Mouse (Mus musculus) lung, embryonic 16.5 days (tissue): ENCODE data around the gene Rsg1. TPM values are rescaled to one million over a fixed set of nuclear protein-coding genes. Genes with fewer than 3 reads are reported as not detected.

Experiments
- ATAC-seq: fragments of 200-750 bp; cut with Nextera tagmentation; 2 replicates; pipeline ENCODE4 v1.8.0; 2017; ENCODE audit warnings: low read depth, mild to moderate bottlenecking, moderate library complexity
- H3K27ac ChIP-seq: fragments of 300-500 bp; sonication (generic); 2 replicates; pipeline ENCODE4 v1.5.1; 2014; ENCODE audit warnings: mild to moderate bottlenecking, control low read depth, low read length
- H3K27me3 ChIP-seq: fragments of 300-500 bp; sonication (generic); 2 replicates; pipeline ENCODE4 v1.6.1; 2014; ENCODE audit warnings: low read depth, low read length, mixed read lengths; ENCODE audit not compliant: control insufficient read depth, insufficient read depth
- H3K36me3 ChIP-seq: fragments of 300-500 bp; sonication (generic); 2 replicates; pipeline ENCODE4 v1.6.1; 2014; ENCODE audit warnings: low read length; ENCODE audit not compliant: control insufficient read depth, insufficient read depth
- H3K4me1 ChIP-seq: fragments of 300-500 bp; sonication (generic); replicated peaks from 2 replicates; pipeline ENCODE4 v1.6.1; 2014; ENCODE audit warnings: low read length, mixed read lengths; ENCODE audit not compliant: control insufficient read depth, insufficient read depth
- H3K4me2 ChIP-seq: fragments of 300-500 bp; sonication (generic); 2 replicates; pipeline ENCODE4 v1.6.1; 2014; ENCODE audit warnings: low read depth, low read length, control low read depth
- H3K4me3 ChIP-seq: fragments of 300-500 bp; sonication (generic); 2 replicates; pipeline ENCODE4 v1.5.1; 2014; ENCODE audit warnings: mild to moderate bottlenecking, low read length, control low read depth
- H3K9ac ChIP-seq: fragments of 300-500 bp; sonication (generic); 2 replicates; pipeline ENCODE4 v1.6.1; 2014; ENCODE audit warnings: low read length, control low read depth
- H3K9me3 ChIP-seq: fragments of 300-500 bp; sonication (generic); 2 replicates; pipeline ENCODE4 v1.6.1; 2016; ENCODE audit warnings: low read length; ENCODE audit not compliant: control insufficient read depth
- WGBS: fragments of 180-500 bp; shearing (Covaris S2); extraction: QIAGEN DNeasy Blood & Tissue Kit; methylation state at CpG from one replicate; pipeline ENCODE4 v1.1.7; 2014; 5-methylcytosine and 5-hydroxymethylcytosine counted together
- polyA plus RNA-seq: library from polyadenylated mRNA; unstranded; fragments of >200 nt; fragmentation: Nextera tagmentation; extraction: Ambion mirVana; gene quantifications from 2 replicates; pipeline ENCODE4 v1.2.1, GENCODE M21; 2015

The Rsg1 gene
- polyA plus RNA-seq, 1 experiment from 2014 or later = 7.0 TPM

DNA sequence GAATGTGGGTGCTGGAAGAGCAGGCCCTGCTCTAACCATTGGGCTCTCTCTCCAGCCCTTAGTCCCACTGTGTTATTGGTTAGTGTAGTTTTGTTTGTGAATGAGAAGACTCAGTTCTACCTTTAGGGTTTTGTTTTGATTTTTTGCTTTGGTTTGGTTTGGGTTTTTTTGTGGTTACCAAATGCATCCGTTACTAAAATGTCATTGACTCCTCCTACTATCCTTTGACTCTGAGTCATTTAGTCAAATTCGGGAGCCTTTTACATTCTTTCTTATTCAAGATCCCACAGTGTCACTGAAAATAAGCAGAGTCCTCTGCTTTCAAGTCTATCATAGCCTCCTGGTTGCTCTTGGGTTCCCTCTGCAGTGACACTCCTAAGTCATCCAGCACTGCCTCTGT lies 29.8 kb upstream of the Rsg1 start:
- no peak overlapping the region for H3K9ac ChIP-seq
- H3K4me2 ChIP-seq = no peak overlapping the region
- H3K27me3 ChIP-seq = no peaks in the 10 kb centered on the region
- H3K27ac ChIP-seq = no peak overlapping the region
- 91% methylated on average over 2 of the region's 2 CpGs for WGBS
- ATAC-seq = no peak
- H3K9me3 ChIP-seq = no peaks in the 10 kb centered on the region
- 0 out of 2 replicates have a peak, but pooled peaks cover 2% of the 10 kb centered on the region for H3K4me1 ChIP-seq
- H3K4me3 ChIP-seq = no peak overlapping the region
- peaks cover 16% of the 10 kb centered on the region for H3K36me3 ChIP-seq

- no peak for ATAC-seq
- no peak overlapping the region for H3K4me3 ChIP-seq
- peaks cover 16% of the 10 kb centered on the region for H3K36me3 ChIP-seq
- H3K27me3 ChIP-seq = no peaks in the 10 kb centered on the region
- no peak overlapping the region for H3K4me2 ChIP-seq
- H3K4me1 ChIP-seq = 0 out of 2 replicates have a peak, but pooled peaks cover 2% of the 10 kb centered on the region
- H3K27ac ChIP-seq = no peak overlapping the region
- H3K9me3 ChIP-seq = no peaks in the 10 kb centered on the region
- 94% methylated on average over 4 of the region's 4 CpGs for WGBS
- no peak overlapping the region for H3K9ac ChIP-seq
These were observed 29.3 kb upstream of the Rsg1 start for GRCm38 (mm10) chr4:141184426-141184825.

DNA sequence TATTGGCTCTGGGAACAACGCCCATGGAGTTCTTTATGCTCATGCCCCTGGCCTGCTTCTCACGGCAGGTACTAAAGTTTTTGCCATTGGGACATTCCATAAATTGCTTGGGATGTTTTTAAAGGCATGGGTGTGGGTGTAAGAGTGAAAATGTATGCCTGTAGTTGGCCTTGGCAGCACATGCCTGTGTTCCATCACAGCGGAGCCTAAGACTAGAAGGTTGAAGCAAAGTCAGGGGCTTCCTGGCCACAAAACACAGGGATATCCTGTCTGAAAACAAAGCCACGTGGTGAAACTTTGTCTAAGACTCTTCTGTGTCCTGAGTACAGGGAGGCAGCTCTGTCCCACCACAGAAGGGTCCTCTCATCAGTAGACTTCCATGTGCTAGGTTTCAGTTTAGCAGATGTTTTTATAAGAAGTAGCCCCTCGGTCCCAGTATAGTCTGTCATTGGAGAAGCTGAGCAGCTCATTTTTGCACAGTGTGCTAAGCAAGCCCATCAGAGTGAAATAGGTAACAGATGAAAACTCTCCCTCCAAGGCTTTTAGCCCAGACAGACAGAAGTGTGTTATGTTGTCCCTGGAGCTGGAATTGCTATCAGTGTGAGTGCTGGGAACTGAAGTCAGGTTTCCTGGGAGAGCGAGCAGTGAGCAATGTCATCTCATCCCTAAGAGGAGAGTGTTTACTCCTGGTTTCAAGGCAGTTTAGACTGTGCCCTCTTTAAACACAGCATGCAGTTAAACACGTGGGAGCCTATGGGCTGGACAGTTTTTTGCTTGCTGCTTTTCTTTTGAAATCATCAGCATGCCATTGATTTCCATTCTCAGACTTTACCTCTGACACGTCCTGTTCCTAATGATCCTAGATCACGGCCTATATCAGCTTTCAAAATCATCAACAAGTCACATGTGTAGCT lies 26.6 kb upstream of the Rsg1 start:
- H3K36me3 ChIP-seq = peaks cover 5% of the 10 kb centered on the region; the same call in 1 of the 2 replicates

GRCm38 (mm10) chr4:141191294-141191693 lies 22.5 kb upstream of the Rsg1 start:
- Histone ChIP-seq H3K4me2 (no peak overlapping the region), H3K27me3 (no peaks in the 10 kb centered on the region), H3K4me3 (no peak overlapping the region), H3K36me3 (peaks cover 9% of the 10 kb centered on the region), H3K4me1 (0 out of 2 replicates have a peak, but pooled peaks cover 2% of the 10 kb centered on the region), H3K9ac (no peak overlapping the region), H3K9me3 (no peaks in the 10 kb centered on the region), H3K27ac (no peak overlapping the region)
- WGBS = 67% methylated on average over 7 of the region's 7 CpGs
- no peak for ATAC-seq

More for the DNA sequence above, 26.6 kb upstream of the Rsg1 start:
- no peak for ATAC-seq
- 0 out of 2 replicates have a peak, but pooled peaks cover 2% of the 10 kb centered on the region for H3K4me1 ChIP-seq
- H3K27me3 ChIP-seq = no peaks in the 10 kb centered on the region
- H3K9ac ChIP-seq = no peak overlapping the region
- H3K4me2 ChIP-seq = no peak overlapping the region
- 62% methylated on average over 9 of the region's 9 CpGs for WGBS
- no peak overlapping the region for H3K27ac ChIP-seq
- no peak overlapping the region for H3K4me3 ChIP-seq
- H3K9me3 ChIP-seq = no peaks in the 10 kb centered on the region

DNA sequence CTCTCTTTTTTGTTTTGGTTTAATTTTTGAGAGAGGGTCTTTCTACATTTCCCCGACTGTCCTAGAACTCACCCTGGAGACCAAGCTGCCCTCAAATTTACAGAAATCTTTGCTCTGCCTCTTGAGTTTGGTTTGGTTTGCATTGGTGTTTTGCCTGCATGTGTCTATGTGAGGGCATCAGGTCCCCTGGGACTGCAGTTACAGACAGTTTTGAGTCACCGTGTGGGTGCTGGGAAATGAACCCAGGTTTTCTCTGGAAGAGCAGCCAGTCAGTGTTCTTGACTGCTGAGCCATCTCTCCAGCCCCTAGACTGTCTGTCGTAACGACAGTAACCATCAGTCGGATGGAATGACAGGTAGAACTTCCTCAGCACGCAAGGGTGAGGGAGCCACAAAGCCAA lies 19.2 kb upstream of the Rsg1 start:
- 0 out of 2 replicates have a peak, but pooled peaks cover 2% of the 10 kb centered on the region for H3K9me3 ChIP-seq
- ATAC-seq = no peak
- no peaks in the 10 kb centered on the region for H3K4me1 ChIP-seq
- H3K9ac ChIP-seq = no peak overlapping the region
- H3K27me3 ChIP-seq = no peaks in the 10 kb centered on the region
- WGBS = 91% methylated on average over 6 of the region's 6 CpGs
- H3K4me2 ChIP-seq = no peak overlapping the region
- H3K4me3 ChIP-seq = no peak overlapping the region
- no peak overlapping the region for H3K27ac ChIP-seq
- peaks cover 33% of the 10 kb centered on the region for H3K36me3 ChIP-seq

DNA sequence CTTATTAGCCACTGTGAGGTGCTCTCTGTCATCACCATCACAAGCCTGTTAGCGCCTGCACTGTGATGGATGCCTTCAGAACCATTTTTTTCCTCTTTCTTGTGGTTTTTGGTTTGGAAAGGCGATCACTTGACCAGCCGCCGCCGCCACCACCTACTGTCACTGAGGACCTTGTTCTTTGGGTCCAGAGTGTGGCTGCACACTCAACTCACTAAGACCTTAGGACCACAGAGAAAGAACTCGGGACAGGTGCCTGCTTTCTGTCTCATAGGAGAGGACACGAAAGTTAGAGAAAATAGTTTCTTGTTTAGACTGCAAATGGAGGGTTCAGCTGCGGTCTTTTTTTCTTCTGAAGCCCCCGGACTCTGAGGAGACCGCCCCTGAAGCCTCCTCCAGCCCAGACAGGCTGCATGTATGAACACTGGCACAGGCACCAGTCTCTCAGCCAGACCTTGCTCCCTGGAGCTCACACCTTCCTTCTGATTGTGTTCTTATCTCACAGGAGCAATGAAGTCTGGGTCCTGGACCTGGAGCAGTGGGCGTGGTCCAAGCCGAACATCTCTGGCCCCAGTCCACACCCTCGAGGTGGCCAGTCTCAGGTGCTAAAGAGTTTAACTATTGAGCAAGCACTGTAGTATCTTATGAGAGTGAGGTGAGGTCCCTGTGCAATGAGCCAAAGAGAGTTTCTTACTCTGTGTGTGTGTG lies 16.6 kb upstream of the Rsg1 start:
- Histone ChIP-seq H3K27ac (no peak overlapping the region), H3K4me2 (no peak overlapping the region), H3K9me3 (0 out of 2 replicates have a peak, but pooled peaks cover 2% of the 10 kb centered on the region), H3K4me3 (no peak overlapping the region), H3K4me1 (no peaks in the 10 kb centered on the region), H3K27me3 (no peaks in the 10 kb centered on the region), H3K9ac (no peak overlapping the region), H3K36me3 (peaks cover 42% of the 10 kb centered on the region)
- ATAC-seq = no peak
- 94% methylated on average over 13 of the region's 13 CpGs for WGBS

- Histone ChIP-seq H3K9ac (no peak overlapping the region), H3K4me3 (no peak overlapping the region), H3K9me3 (0 out of 2 replicates have a peak, but pooled peaks cover 2% of the 10 kb centered on the region), H3K4me2 (no peak overlapping the region), H3K36me3 (peaks cover 47% of the 10 kb centered on the region), H3K27me3 (no peaks in the 10 kb centered on the region), H3K27ac (no peak overlapping the region), H3K4me1 (no peaks in the 10 kb centered on the region)
- WGBS = 96% methylated on average over 13 of the region's 13 CpGs
- no peak for ATAC-seq
These were observed 16.1 kb upstream of the Rsg1 start for GRCm38 (mm10) chr4:141197686-141198035.

DNA sequence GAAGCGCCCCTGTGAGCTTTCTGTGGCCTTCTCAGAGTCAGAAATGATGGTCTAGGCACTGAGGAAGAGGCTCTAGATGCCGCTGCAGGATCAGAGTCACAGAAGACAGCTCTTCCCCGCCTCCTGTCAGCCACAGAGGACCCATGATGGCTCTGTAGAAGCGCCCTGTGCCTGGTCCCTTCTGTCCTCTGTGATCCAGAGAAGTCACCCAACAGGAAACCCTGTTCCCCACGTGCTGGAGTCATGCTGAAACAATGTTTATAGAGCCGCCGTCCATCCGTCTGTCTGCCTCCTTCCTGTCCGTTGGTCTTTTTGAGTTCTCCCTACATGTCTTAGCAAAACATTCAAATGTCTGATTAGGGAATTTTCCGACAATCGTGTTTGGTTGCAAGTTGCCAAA lies 12.8 kb upstream of the Rsg1 start:
- Histone ChIP-seq H3K4me3 (no peak overlapping the region), H3K4me2 (no peak overlapping the region), H3K9ac (no peak overlapping the region), H3K9me3 (0 out of 2 replicates have a peak, but pooled peaks cover 2% of the 10 kb centered on the region), H3K27me3 (no peaks in the 10 kb centered on the region), H3K4me1 (no peaks in the 10 kb centered on the region), H3K36me3 (peaks cover 40% of the 10 kb centered on the region), H3K27ac (no peak overlapping the region)
- WGBS = 54% methylated on average over 11 of the region's 11 CpGs
- no peak for ATAC-seq

- Histone ChIP-seq H3K4me1 (no peaks in the 10 kb centered on the region), H3K9ac (no peak overlapping the region), H3K4me3 (no peak overlapping the region), H3K27me3 (no peaks in the 10 kb centered on the region), H3K9me3 (0 out of 2 replicates have a peak, but pooled peaks cover 2% of the 10 kb centered on the region), H3K36me3 (peaks cover 30% of the 10 kb centered on the region), H3K27ac (no peak overlapping the region), H3K4me2 (no peak overlapping the region)
- WGBS = 80% methylated on average over 6 of the region's 6 CpGs
- ATAC-seq = no peak
These were observed 11.6 kb upstream of the Rsg1 start for GRCm38 (mm10) chr4:141202192-141202591.
